8 mouse cellular contexts compared by ENCODE assay signal in genomic region chr4:59548560-59549174, GRCm38 (mm10). TPM values are rescaled to one million over a fixed set of nuclear protein-coding genes. Genes with fewer than 3 reads are reported as not detected.
DNase-seq lines count a peak whose midpoint lies in the region; ATAC-seq lines count a peak whose summit lies in the region.

No protein-coding gene starts in this region.

- peak; percentile 80 to 82 for DNase-seq in adrenal gland, adult 18-20 months (ENCODE audit: low spot score in 2 of 2)
- peak; percentile 32 to 57 for DNase-seq in cerebellum, postnatal 4 days (ENCODE audit: low spot score in 2 of 2)
- DNase-seq in gastrocnemius, postnatal 10 days, result peak; percentile 74
- DNase-seq in induced T-regulatory cell, adult 2 months (ENCODE audit: low read depth), result peak; percentile 90
- DNase-seq in left cerebral cortex, postnatal 14 days (ENCODE audit: low spot score in 2 of 2), result peak; percentile 14 to 60
- peak; percentile 33 for DNase-seq in skeletal muscle tissue, adult 2 months (ENCODE audit: low read depth, low spot score)
- DNase-seq in retina, embryonic 14.5 days (ENCODE audit: low spot score), result no peak

- peak; percentile 36 for ATAC-seq in megakaryocyte progenitor cell, adult 5-6 weeks (replicated peaks; ENCODE audit: poor library complexity)

- intact Hi-C loops in left cerebral cortex, postnatal 14 days (cut with DNase I), result loop anchor here (10.0 kb wide), 1 partner anchor 364 kb away; the partner anchor contains the start of gene Ugcg

RNA-seq across cellular contexts. Expression of gene Ptbp3, which starts 0.5 kb away (rescaled TPM):
- 100 to 1,000 TPM in 1 of 2 experiments, 10 to 100 TPM in 1; 80.6 to 101 TPM for total RNA-seq in adrenal gland, adult 18-20 months (2021)
- total RNA-seq in gastrocnemius, postnatal 10 days (2021), result 10 to 100 TPM; 27.9 to 31.7 TPM
- 10 to 100 TPM; 24.9 to 29.7 TPM for total RNA-seq in left cerebral cortex, postnatal 14 days (2021)
- 275 and 331 TPM in 2 replicates for total RNA-seq in megakaryocyte progenitor cell, adult 5-6 weeks (2015)
- 231 and 237 TPM in 2 replicates for total RNA-seq in megakaryocyte progenitor cell, adult 5-6 weeks (2017)

RNA-seq across cellular contexts. Expression of gene Hsdl2, which starts 32.7 kb away (rescaled TPM):
- total RNA-seq in adrenal gland, adult 18-20 months (2021), result 100 to 1,000 TPM in 1 of 2 experiments, 10 to 100 TPM in 1; 69.3 to 117 TPM
- 10 to 100 TPM; 48.3 to 51.6 TPM for total RNA-seq in gastrocnemius, postnatal 10 days (2021)
- total RNA-seq in left cerebral cortex, postnatal 14 days (2021), result 10 to 100 TPM; 22.8 to 24.6 TPM
- 53.7 and 59.9 TPM in 2 replicates for total RNA-seq in megakaryocyte progenitor cell, adult 5-6 weeks (2015)
- 59.6 and 61.6 TPM in 2 replicates for total RNA-seq in megakaryocyte progenitor cell, adult 5-6 weeks (2017)
